Mouse (Mus musculus) lung, postnatal 0 days (tissue): ENCODE data around the gene Kcnk12. TPM values are rescaled to one million over a fixed set of nuclear protein-coding genes. Genes with fewer than 3 reads are reported as not detected.

Experiments
- ATAC-seq: fragments of 200-750 bp; cut with Nextera tagmentation; 2 replicates; pipeline ENCODE4 v1.8.0; 2017; ENCODE audit warnings: moderate library complexity
- DNase-seq: peaks from one replicate; pipeline ENCODE4 v3.0.0-alpha.2; 2016; ENCODE audit warnings: low spot score
- H3K27ac ChIP-seq: fragments of 300-500 bp; sonication (generic); 2 replicates; pipeline ENCODE4 v1.5.1; 2014; ENCODE audit warnings: antibody characterized with exemption, mild to moderate bottlenecking, low read length, mixed read lengths
- H3K27me3 ChIP-seq: fragments of 300-500 bp; sonication (generic); replicated peaks from 2 replicates; pipeline ENCODE4 v1.6.1; 2014; ENCODE audit warnings: low read length, mixed read lengths; ENCODE audit not compliant: insufficient read depth
- H3K36me3 ChIP-seq: fragments of 300-500 bp; sonication (generic); 2 replicates; pipeline ENCODE4 v1.6.1; 2014; ENCODE audit warnings: low read length, mixed read lengths; ENCODE audit not compliant: insufficient read depth
- H3K4me1 ChIP-seq: fragments of 300-500 bp; sonication (generic); 2 replicates; pipeline ENCODE4 v1.6.1; 2014; ENCODE audit warnings: antibody characterized with exemption, low read depth, low read length, mixed read lengths; ENCODE audit not compliant: insufficient read depth
- H3K4me2 ChIP-seq: fragments of 300-500 bp; sonication (generic); replicated peaks from 2 replicates; pipeline ENCODE4 v1.6.1; 2014; ENCODE audit warnings: low read depth, mild to moderate bottlenecking, low read length, moderate library complexity, mixed read lengths
- H3K4me3 ChIP-seq: fragments of 300-500 bp; sonication (generic); 2 replicates; pipeline ENCODE4 v1.5.1; 2014; ENCODE audit warnings: low read depth, low read length
- H3K9ac ChIP-seq: fragments of 300-500 bp; sonication (generic); replicated peaks from 2 replicates; pipeline ENCODE4 v1.6.1; 2014; ENCODE audit warnings: low read depth, mild to moderate bottlenecking
- H3K9me3 ChIP-seq: fragments of 300-500 bp; sonication (generic); 2 replicates; pipeline ENCODE4 v1.6.1; 2016; ENCODE audit warnings: low read length, mixed read lengths
- CTCF ChIP-seq: IDR thresholded peaks from 2 replicates; pipeline ENCODE4 v1.5.1; 2016; ENCODE audit warnings: antibody characterized with exemption, mild to moderate bottlenecking
- EP300 ChIP-seq: IDR thresholded peaks from 2 replicates; pipeline ENCODE4 v1.6.1; 2016; ENCODE audit warnings: antibody characterized with exemption, mild to moderate bottlenecking, control low read depth
- WGBS: fragments of 180-500 bp; shearing (Covaris S2); extraction: QIAGEN DNeasy Blood & Tissue Kit; methylation state at CpG from one replicate; pipeline ENCODE4 v1.1.7; 2014; 5-methylcytosine and 5-hydroxymethylcytosine counted together
- polyA plus RNA-seq: library from polyadenylated mRNA; unstranded; fragments of >200 nt; fragmentation: Nextera tagmentation; extraction: Ambion mirVana; gene quantifications from 2 replicates; pipeline ENCODE4 v1.2.1, GENCODE M21; 2015

The Kcnk12 gene
- polyA plus RNA-seq: 0.81 and 0.83 TPM in 2 replicates

DNA sequence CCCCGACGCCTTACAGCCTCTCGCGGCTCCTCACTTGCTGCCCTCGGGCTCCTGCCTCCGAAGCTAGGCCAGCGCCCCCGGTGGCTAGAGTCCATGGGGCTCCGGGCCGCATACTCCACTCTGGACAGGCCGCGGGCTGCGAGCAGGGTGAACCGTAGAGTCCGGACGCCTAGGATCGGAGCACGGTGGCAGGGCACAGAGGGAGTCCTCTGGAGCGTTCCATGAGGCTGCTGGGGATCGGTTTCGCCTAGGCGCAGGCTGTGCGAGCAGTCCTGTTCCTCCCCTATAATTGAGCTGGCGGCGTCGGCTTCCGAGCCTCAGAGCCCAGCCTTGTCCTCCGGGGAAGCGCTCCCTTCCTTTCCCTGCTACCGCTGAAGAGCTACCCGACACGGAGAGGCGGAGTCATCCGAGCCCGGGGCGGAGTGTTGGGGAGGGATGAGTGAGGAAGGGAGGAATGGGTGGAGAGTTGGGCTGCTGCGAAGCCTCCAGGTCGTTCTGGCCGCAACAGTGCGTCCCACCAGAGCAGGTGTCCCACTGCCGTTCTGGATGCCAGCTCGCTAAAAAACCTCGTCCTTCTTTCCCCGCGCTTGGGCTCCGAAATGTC lies at the start of gene Kcnk12:
Kcnk12 (minus strand) TSS at position 307 of the 604 bp plus-strand sequence.
- 1% methylated on average over 46 of the region's 46 CpGs for WGBS
- ATAC-seq (peak; percentile 28), DNase-seq (no peak)
- H3K4me2 ChIP-seq: peak within 1 kb of the TSS; percentile 50
- H3K4me3 ChIP-seq: peak within 1 kb of the TSS; percentile 27
- TF ChIP-seq CTCF (peak; percentile 30), EP300 (no peak)
- H3K4me1 ChIP-seq: no peaks in the 10 kb centered on the region
- peaks cover 43% of the 10 kb centered on the region for H3K27me3 ChIP-seq
- no peak within 1 kb of the TSS for H3K9ac ChIP-seq
- H3K27ac ChIP-seq: no peak within 1 kb of the TSS
- H3K9me3 ChIP-seq: no peaks in the 10 kb centered on the region
- H3K36me3 ChIP-seq: no peaks in the 10 kb centered on the region

DNA sequence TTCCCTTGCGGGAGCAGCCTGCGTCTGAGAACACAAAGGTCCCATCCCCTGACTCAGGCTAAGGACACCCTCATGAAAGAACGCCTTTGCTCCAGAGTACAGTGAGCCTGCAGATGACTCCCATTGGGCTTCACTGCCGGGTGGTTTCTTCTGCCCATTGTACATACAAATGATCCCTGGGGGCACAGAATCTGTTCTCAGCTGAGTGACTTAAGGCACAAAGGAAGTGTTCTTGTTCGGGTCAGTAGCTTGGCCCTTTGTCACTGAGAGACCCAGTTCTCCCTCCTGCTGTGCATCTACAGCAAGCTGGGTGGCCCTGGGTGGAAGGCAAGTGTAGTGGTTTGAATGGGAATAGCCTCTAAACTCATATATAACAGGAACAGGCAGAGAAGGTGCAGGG lies 44.4 kb upstream of the Kcnk12 start:
- Histone ChIP-seq H3K4me3 (no peak overlapping the region), H3K9me3 (no peaks in the 10 kb centered on the region), H3K9ac (no peak overlapping the region), H3K4me1 (no peaks in the 10 kb centered on the region), H3K4me2 (no peak overlapping the region), H3K27ac (no peak overlapping the region), H3K27me3 (no peaks in the 10 kb centered on the region), H3K36me3 (no peaks in the 10 kb centered on the region)
- no peak for ATAC-seq
- TF ChIP-seq CTCF (no peak), EP300 (no peak)
- 88% methylated on average over 5 of the region's 5 CpGs for WGBS
- DNase-seq: no peak

DNA sequence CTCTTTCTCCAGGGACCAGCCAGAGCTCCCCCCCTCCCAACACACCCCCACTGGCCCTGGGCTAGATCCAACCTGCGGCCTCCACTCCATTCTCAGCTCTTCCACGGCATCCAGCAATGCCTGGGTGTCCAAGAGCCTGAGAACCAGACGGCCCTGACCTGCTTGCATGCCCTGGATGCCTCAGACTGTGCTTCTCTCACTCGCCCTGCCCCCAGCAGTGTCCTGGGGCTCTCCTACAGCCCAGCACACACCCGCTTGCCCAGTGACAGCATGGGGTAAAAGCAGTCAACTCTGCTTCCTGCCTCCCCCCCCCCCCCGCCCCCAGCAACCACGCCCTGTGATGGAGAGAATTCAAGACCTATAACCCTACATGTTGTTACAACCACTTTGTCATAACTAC lies 42.3 kb upstream of the Kcnk12 start:
- Histone ChIP-seq H3K4me2 (no peak overlapping the region), H3K36me3 (no peaks in the 10 kb centered on the region), H3K4me3 (no peak overlapping the region), H3K9ac (no peak overlapping the region), H3K9me3 (no peaks in the 10 kb centered on the region), H3K27me3 (no peaks in the 10 kb centered on the region), H3K27ac (no peak overlapping the region), H3K4me1 (no peaks in the 10 kb centered on the region)
- DNase-seq (no peak), ATAC-seq (no peak)
- TF ChIP-seq EP300 (no peak), CTCF (no peak)
- WGBS: 51% methylated on average over 7 of the region's 7 CpGs

DNA sequence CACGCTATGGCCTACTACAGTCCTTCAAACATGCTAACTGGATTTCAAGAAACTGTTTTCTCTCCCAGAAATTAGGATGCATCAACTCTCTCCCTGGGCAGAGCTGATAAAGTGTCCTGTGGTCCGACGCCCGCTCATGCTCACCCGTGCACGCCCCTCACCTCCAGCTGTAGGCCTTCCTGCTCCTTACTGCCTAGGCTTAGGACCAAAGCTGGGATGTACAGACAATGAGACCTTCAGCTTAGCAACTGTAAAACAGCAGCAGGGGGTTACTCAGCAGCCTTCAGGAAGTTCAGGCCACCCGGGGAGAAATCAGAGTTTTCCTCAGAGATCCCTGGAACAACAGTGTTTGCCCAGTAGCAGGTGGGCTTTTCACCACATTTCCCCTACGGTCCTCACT lies 37.1 kb upstream of the Kcnk12 start:
- Histone ChIP-seq H3K9me3 (no peaks in the 10 kb centered on the region), H3K36me3 (no peaks in the 10 kb centered on the region), H3K27ac (no peak overlapping the region), H3K4me3 (no peak overlapping the region), H3K4me2 (no peak overlapping the region), H3K27me3 (no peaks in the 10 kb centered on the region), H3K4me1 (no peaks in the 10 kb centered on the region), H3K9ac (no peak overlapping the region)
- WGBS: 32% methylated on average over 8 of the region's 8 CpGs
- no peak for ATAC-seq
- TF ChIP-seq CTCF (no peak), EP300 (no peak)
- no peak for DNase-seq

DNA sequence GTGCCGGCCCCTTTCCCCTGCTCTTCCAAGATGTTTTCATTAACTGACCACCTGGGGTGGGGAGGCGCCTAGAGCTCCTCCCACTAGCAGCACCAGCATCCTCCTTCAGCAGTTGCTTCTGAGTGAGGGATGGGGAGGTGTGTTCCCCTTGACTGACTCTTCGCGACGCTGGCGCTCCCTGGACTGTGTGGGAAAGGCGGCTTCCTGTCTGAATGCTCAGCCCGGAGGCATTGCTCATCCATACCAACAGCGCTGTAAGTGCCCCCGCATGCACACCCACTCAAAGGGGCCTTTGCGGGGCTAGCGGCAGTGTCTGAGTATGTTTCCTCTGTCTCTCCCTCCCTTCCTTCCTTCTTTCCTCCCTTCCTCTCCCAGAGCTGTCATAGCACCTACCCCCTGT lies 29.1 kb upstream of the Kcnk12 start:
- TF ChIP-seq CTCF (no peak), EP300 (no peak)
- Histone ChIP-seq H3K4me1 (no peaks in the 10 kb centered on the region), H3K4me3 (no peak overlapping the region), H3K9ac (no peak overlapping the region), H3K27ac (no peak overlapping the region), H3K36me3 (no peaks in the 10 kb centered on the region), H3K9me3 (no peaks in the 10 kb centered on the region), H3K27me3 (peaks cover 7% of the 10 kb centered on the region; the same call in 1 of the 2 replicates), H3K4me2 (no peak overlapping the region)
- WGBS: 5% methylated on average over 12 of the region's 12 CpGs
- DNase-seq (no peak), ATAC-seq (no peak)

DNA sequence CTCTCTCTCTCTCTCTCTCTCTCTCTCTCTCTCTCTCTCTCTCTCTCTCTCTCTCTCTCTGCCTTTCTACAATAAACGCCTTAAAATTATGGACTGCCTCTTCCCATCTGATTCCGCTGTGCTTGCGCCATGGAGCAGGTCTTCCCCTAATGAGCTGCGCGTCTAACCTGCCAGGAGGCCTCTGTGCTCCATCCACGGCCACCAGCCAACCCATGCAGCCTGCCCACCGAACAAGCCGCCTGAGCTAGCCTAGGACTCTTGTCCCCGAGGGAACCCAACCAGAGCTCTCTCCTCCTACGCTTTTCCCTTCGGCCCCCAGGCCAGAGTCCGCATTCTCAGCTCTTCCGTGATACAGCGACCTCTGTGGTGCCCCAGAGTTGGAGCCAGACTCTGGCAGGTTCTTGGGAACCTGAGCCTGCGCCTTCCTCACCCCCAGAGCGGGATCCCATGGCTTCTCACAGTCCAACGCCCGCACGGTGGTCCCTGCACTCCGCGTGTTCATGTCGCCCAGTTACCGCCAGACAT lies 28.3 kb upstream of the Kcnk12 start:
- 13% methylated on average over 23 of the region's 23 CpGs for WGBS
- Histone ChIP-seq H3K36me3 (no peaks in the 10 kb centered on the region), H3K9me3 (no peaks in the 10 kb centered on the region), H3K4me3 (no peak overlapping the region), H3K4me2 (no peak overlapping the region), H3K27me3 (peaks cover 7% of the 10 kb centered on the region; the same call in 1 of the 2 replicates), H3K27ac (no peak overlapping the region), H3K9ac (no peak overlapping the region), H3K4me1 (no peaks in the 10 kb centered on the region)
- DNase-seq: no peak
- TF ChIP-seq EP300: no peak
- TF ChIP-seq CTCF: no peak
- no peak for ATAC-seq
